Mouse (Mus musculus) hindbrain, embryonic 12.5 days (tissue): Measurements from ENCODE around the gene Tdo2. TPM values are rescaled to one million over a fixed set of nuclear protein-coding genes. Genes with fewer than 3 reads are reported as not detected.

Experiments
- ATAC-seq: fragments of 200-750 bp; cut with Nextera tagmentation; 2 replicates; pipeline ENCODE4 v1.8.0; 2017; ENCODE audit warnings: moderate TSS enrichment; ENCODE audit not compliant: low FRiP score
- H3K27ac ChIP-seq: fragments of 300-500 bp; sonication (generic); 2 replicates; pipeline ENCODE4 v1.5.1; 2016; ENCODE audit warnings: mild to moderate bottlenecking
- H3K27me3 ChIP-seq: fragments of 300-500 bp; sonication (generic); 2 replicates; pipeline ENCODE4 v1.6.1; 2016; ENCODE audit warnings: mild to moderate bottlenecking
- H3K36me3 ChIP-seq: fragments of 300-500 bp; sonication (generic); 2 replicates; pipeline ENCODE4 v1.6.1; 2016; ENCODE audit warnings: mild to moderate bottlenecking
- H3K4me1 ChIP-seq: fragments of 300-500 bp; sonication (generic); 2 replicates; pipeline ENCODE4 v1.6.1; 2016
- H3K4me2 ChIP-seq: fragments of 300-500 bp; sonication (generic); replicated peaks from 2 replicates; pipeline ENCODE4 v1.6.1; 2016; ENCODE audit warnings: mild to moderate bottlenecking
- H3K4me3 ChIP-seq: fragments of 300-500 bp; sonication (generic); 2 replicates; pipeline ENCODE4 v1.5.1; 2016; ENCODE audit warnings: mild to moderate bottlenecking
- H3K9ac ChIP-seq: fragments of 300-500 bp; sonication (generic); 2 replicates; pipeline ENCODE4 v1.6.1; 2016; ENCODE audit warnings: mild to moderate bottlenecking, moderate library complexity
- H3K9me3 ChIP-seq: fragments of 300-500 bp; sonication (generic); replicated peaks from 2 replicates; pipeline ENCODE4 v1.6.1; 2016; ENCODE audit warnings: mild to moderate bottlenecking
- WGBS: fragments of 180-500 bp; shearing (Covaris S2); methylation state at CpG from one replicate; pipeline ENCODE4 v1.1.7; 2016; 5-methylcytosine and 5-hydroxymethylcytosine counted together
- polyA plus RNA-seq: library from polyadenylated mRNA; unstranded; fragments of >200 nt; fragmentation: Nextera tagmentation; extraction: Ambion mirVana; gene quantifications from 2 replicates; pipeline ENCODE4 v1.2.1, GENCODE M21; 2016

Gene Tdo2
- polyA plus RNA-seq, 1 experiment from 2014 or later: not detected

GRCm38 (mm10) chr3:81916030-81916686, 59.8 kb downstream of the Tdo2 start:
- H3K27me3 ChIP-seq: no peaks in the 10 kb centered on the region
- H3K27ac ChIP-seq: no peak overlapping the region
- H3K4me2 ChIP-seq: no peak overlapping the region
- 46% methylated on average over 5 of the region's 5 CpGs for WGBS
- H3K9me3 ChIP-seq: no peaks in the 10 kb centered on the region
- no peak overlapping the region for H3K4me3 ChIP-seq
- peaks cover 10% of the 10 kb centered on the region; the same call in 1 of the 2 replicates for H3K4me1 ChIP-seq
- no peak overlapping the region for H3K9ac ChIP-seq
- peak; percentile 33; the same call in 1 of the 2 replicates for ATAC-seq
- H3K36me3 ChIP-seq: no peaks in the 10 kb centered on the region

DNA sequence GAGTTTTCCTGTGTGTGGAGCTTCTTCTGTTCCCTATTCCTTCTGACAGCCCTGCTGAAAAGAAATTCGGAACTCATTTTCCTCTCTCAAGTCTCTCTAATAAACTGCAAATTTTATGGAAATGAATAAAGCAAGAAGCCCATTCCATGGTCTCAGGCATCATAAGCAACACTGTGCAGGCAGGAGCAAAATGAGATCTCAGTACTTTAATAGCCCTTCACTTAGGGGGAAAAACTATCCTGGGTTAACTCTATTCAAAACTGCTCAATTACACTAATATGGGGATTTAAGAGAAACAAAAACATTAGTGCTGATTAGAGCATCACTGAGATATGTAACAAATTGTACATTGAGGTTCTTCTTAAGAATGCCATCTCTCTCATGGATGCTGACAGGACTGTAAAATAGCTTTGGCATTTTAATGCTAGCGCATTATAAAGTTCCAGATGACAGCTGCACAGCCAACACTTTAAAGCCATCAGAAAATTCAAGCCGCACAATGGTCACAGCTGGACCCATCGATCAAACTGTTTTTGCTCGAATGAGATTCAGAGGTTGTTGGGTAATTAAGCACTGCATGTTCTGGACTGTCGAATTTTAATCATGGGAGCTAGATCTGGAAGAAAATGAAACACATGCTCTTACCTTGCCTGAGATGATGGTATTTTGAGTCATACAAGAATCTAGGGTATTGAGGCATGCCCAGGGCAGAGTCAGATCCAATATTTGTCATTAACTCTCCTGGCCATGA, 65.5 kb downstream of the Tdo2 start:
- ATAC-seq: peak; percentile 73
- Histone ChIP-seq H3K27me3 (no peaks in the 10 kb centered on the region), H3K9me3 (no peaks in the 10 kb centered on the region)

More for the DNA sequence above, 65.5 kb downstream of the Tdo2 start:
- WGBS: 36% methylated on average over 6 of the region's 6 CpGs
- no peak overlapping the region for H3K4me2 ChIP-seq
- no peak overlapping the region for H3K9ac ChIP-seq
- H3K27ac ChIP-seq: peak overlapping the region; percentile 40; the same call in 1 of the 2 replicates
- H3K4me3 ChIP-seq: no peak overlapping the region
- H3K36me3 ChIP-seq: no peaks in the 10 kb centered on the region
- H3K4me1 ChIP-seq: peaks cover 7% of the 10 kb centered on the region; the same call in 1 of the 2 replicates

Other genes starting within 250 kb of the Tdo2 start
- gene Ctso, start 43.6 kb downstream of the Tdo2 start, polyA plus RNA-seq: 10.6 and 11.0 TPM in 2 replicates
- gene Asic5, start 6.1 kb upstream of the Tdo2 start, polyA plus RNA-seq: not detected in 2 replicates
- 14.1 and 16.6 TPM in 2 replicates for gene Gucy1b1, start 98.5 kb upstream of the Tdo2 start, polyA plus RNA-seq
- gene Gucy1a1, start 169.6 kb upstream of the Tdo2 start, polyA plus RNA-seq: 6.6 and 7.3 TPM in 2 replicates